Mouse (Mus musculus) liver, embryonic 16.5 days (tissue): Measurements from ENCODE around the gene Csrp3. TPM values are rescaled to one million over a fixed set of nuclear protein-coding genes. Genes with fewer than 3 reads are reported as not detected.

Source experiments
- ATAC-seq: fragments of 200-750 bp; cut with Nextera tagmentation; 2 replicates; pipeline ENCODE4 v1.8.0; 2017; ENCODE audit warnings: low read depth, mild to moderate bottlenecking, moderate number of reproducible peaks, moderate library complexity
- H3K27ac ChIP-seq: fragments of 300-500 bp; sonication (generic); 2 replicates; pipeline ENCODE4 v1.5.1; 2014; ENCODE audit warnings: mild to moderate bottlenecking, low read length
- H3K27me3 ChIP-seq: fragments of 300-500 bp; sonication (generic); 2 replicates; pipeline ENCODE4 v1.6.1; 2014; ENCODE audit warnings: low read depth, low read length, mixed read lengths; ENCODE audit not compliant: control insufficient read depth, insufficient read depth
- H3K36me3 ChIP-seq: fragments of 300-500 bp; sonication (generic); 2 replicates; pipeline ENCODE4 v1.6.1; 2014; ENCODE audit warnings: mild to moderate bottlenecking; ENCODE audit not compliant: control insufficient read depth, insufficient read depth
- H3K4me1 ChIP-seq: fragments of 300-500 bp; sonication (generic); 2 replicates; pipeline ENCODE4 v1.6.1; 2014; ENCODE audit warnings: low read depth, low read length, mixed read lengths; ENCODE audit not compliant: control insufficient read depth
- H3K4me2 ChIP-seq: fragments of 300-500 bp; sonication (generic); 2 replicates; pipeline ENCODE4 v1.6.1; 2014; ENCODE audit warnings: low read depth, low read length, mixed read lengths
- H3K4me3 ChIP-seq: fragments of 300-500 bp; sonication (generic); 2 replicates; pipeline ENCODE4 v1.5.1; 2014; ENCODE audit warnings: low read depth, mild to moderate bottlenecking, low read length
- H3K9ac ChIP-seq: fragments of 300-500 bp; sonication (generic); 2 replicates; pipeline ENCODE4 v1.6.1; 2014; ENCODE audit warnings: low read depth, low read length
- H3K9me3 ChIP-seq: fragments of 300-500 bp; sonication (generic); replicated peaks from 2 replicates; pipeline ENCODE4 v1.6.1; 2016; ENCODE audit warnings: low read length; ENCODE audit not compliant: control insufficient read depth
- WGBS: fragments of 180-500 bp; shearing (Covaris S2); extraction: QIAGEN DNeasy Blood & Tissue Kit; methylation state at CpG from one replicate; pipeline ENCODE4 v1.1.7; 2014; ENCODE audit not compliant: insufficient replicate concordance; 5-methylcytosine and 5-hydroxymethylcytosine counted together
- polyA plus RNA-seq: library from polyadenylated mRNA; unstranded; fragments of >200 nt; fragmentation: Nextera tagmentation; extraction: Ambion mirVana; gene quantifications from 2 replicates; pipeline ENCODE4 v1.2.1, GENCODE M21; 2015

Csrp3 gene
- polyA plus RNA-seq, 1 experiment from 2014 or later, result 7.2 TPM

DNA sequence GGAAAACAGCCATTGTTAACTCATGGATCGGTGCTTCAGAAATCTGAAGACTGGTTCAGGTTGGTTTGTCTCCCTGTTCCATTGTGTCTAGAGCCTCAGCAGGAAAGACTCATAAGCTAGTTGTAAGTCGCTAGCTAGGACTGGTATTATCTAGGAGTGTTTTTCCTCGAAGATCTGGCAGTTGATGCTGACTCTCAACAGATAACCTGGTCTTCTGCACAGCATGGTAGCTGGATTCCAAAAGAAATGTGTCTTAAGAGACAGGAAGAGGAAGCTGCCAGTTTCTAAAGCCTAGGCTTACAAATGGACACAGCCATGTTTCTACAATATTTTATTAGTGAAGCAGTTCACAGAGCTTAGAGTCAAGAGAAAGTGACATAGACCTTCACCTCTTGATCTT, 56.4 kb downstream of the Csrp3 start:
- Histone ChIP-seq H3K9me3 (no peaks in the 10 kb centered on the region), H3K27me3 (no peaks in the 10 kb centered on the region), H3K4me3 (no peak overlapping the region), H3K27ac (no peak overlapping the region), H3K9ac (no peak overlapping the region), H3K4me1 (peaks cover 14% of the 10 kb centered on the region), H3K36me3 (no peaks in the 10 kb centered on the region), H3K4me2 (no peak overlapping the region)
- no peak for ATAC-seq
- WGBS, result 37% methylated on average over 3 of the region's 3 CpGs

DNA sequence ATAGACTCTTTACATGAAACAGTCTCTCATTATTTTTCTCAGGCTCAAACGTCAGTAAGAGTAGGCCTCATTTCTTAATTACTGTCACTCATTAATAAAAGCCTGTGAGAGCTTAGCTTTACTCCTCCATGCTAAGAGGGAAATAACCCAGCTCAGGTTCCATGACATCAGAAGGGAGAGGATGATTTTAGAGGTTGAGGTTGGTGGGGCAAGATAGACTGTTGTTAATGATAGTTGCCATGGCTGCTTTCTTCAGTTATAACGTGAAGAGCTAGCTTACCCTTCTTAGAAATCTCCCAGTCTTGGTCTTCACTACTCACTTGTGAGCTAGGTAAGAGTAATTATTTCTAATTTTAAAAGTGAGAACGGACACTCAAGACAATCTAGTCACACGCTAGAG, 57.7 kb downstream of the Csrp3 start:
- Histone ChIP-seq H3K4me2 (peak overlapping the region; percentile 92; the same call in 1 of the 2 replicates), H3K9me3 (no peaks in the 10 kb centered on the region), H3K4me3 (no peak overlapping the region), H3K9ac (no peak overlapping the region), H3K27me3 (no peaks in the 10 kb centered on the region), H3K4me1 (peaks cover 14% of the 10 kb centered on the region), H3K27ac (no peak overlapping the region), H3K36me3 (no peaks in the 10 kb centered on the region)
- WGBS, result 59% methylated on average over 4 of the region's 4 CpGs
- no peak for ATAC-seq

DNA sequence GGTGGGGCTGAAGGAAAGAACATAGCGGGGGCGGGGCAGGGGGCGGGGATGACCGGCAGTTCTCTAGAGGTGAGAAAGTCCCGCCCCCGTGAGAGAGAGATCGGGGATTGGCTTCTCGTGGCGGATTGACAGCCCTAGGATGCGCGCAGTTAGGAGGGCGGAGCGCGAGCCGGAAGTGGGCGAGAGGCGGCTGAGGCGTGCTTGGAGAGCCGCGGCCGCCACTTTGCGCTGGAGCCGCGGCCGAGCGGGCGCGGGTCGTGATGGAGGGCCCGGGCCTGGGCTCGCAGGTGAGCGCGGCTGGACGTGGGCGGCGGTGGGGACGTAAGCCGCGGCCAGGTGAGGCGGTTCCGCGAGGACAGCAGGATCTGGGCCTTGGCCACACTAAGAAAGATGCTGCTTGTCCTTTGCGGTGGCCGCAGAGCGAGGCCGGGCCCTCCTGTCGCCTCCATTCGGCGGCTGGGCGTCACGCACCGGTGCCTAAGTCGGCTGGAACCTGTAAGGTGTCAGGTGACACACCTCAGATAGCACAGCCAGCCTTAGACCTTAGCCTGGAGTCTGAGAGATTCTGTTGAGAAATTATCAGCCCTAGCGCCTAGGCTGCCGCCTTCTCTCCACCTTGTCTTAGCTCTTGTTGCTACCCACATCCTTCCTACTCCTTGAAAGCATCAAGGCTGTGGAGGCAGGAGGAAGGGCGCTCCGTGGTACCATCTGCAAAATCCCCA, 58.8 kb downstream of the Csrp3 start, which contains the start of gene Zdhhc13:
TSS of gene Zdhhc13 (plus strand) at position 153 of the 722 bp plus-strand sequence.
- Histone ChIP-seq H3K36me3 (no peaks in the 10 kb centered on the region), H3K9me3 (no peaks in the 10 kb centered on the region), H3K27me3 (no peaks in the 10 kb centered on the region), H3K4me1 (peaks cover 14% of the 10 kb centered on the region), H3K4me3 (peak within 1 kb of the TSS; percentile 86), H3K4me2 (peak within 1 kb of the TSS; percentile 92), H3K9ac (peak within 1 kb of the TSS; percentile 82), H3K27ac (peak within 1 kb of the TSS; percentile 67)
- peak; percentile 100 for ATAC-seq
- under 1% methylated on average over 57 of the region's 57 CpGs for WGBS

DNA sequence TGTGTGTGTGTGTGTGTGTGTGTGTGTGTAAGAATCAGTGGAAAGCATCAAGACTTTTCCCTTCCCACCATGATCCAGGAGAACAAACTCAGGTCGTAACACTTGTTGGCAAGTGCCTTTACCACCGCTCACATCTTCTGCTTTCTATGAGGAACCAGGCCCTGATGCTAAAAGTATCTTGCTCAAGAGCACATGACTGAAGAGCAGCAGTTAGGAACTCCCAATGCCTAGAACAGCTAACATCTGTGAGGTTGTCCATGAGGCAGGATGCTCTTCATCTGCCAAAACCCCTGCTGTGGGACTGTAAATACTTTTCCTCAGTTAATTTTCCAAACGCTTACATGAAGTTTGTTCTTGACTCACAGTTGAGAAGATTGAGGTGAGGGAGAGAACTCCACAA, 59.5 kb downstream of the Csrp3 start:
- Histone ChIP-seq H3K4me3 (peak overlapping the region; percentile 86), H3K4me1 (peaks cover 14% of the 10 kb centered on the region), H3K4me2 (peak overlapping the region; percentile 92), H3K27me3 (no peaks in the 10 kb centered on the region), H3K9ac (no peak overlapping the region), H3K36me3 (no peaks in the 10 kb centered on the region), H3K27ac (peak overlapping the region; percentile 22; the same call in 1 of the 2 replicates), H3K9me3 (no peaks in the 10 kb centered on the region)
- no peak for ATAC-seq
- WGBS, result 63% methylated on average over 3 of the region's 3 CpGs

DNA sequence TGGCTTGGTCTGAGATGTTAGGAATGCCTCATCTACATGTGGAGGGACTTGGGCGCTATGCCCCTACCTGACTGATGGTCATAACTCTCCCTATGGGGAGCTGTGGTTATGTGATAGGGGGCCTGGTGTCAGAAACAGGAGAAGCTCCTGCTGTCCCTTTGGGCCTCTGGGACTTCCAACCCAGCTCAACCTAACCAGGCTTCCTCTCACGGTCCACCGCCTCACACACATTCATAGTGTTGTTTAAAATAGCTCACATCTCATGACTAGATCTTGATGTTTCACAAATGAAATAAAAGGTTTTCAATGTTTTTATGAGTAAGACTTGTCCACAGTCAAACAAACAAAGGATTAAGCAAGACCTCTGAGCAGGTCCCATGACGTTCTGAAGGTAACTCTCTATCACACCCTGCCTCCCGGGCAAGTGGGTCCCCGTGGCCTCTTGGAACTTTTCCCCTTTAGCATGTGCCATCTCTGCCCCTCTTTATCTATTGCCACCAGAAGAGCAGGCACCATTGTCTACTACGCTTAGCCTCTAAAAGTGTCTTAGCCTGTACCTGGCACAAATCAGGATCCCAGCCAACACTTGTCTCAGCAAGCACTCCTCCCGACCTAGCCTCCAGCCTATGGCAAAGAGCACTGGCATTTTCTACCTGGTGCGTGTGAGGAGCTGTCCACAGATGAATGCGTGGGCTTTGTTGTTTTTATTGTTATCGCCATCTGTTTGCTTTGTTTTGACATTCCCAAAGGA, 62.9 kb downstream of the Csrp3 start:
- ATAC-seq, result no peak
- H3K27me3 ChIP-seq, result no peaks in the 10 kb centered on the region
- no peak overlapping the region for H3K27ac ChIP-seq
- no peak overlapping the region for H3K4me2 ChIP-seq
- no peaks in the 10 kb centered on the region for H3K9me3 ChIP-seq
- no peak overlapping the region for H3K4me3 ChIP-seq
- no peaks in the 10 kb centered on the region for H3K36me3 ChIP-seq
- H3K9ac ChIP-seq, result no peak overlapping the region
- peaks cover 4% of the 10 kb centered on the region for H3K4me1 ChIP-seq
- 48% methylated on average over 11 of the region's 11 CpGs for WGBS

DNA sequence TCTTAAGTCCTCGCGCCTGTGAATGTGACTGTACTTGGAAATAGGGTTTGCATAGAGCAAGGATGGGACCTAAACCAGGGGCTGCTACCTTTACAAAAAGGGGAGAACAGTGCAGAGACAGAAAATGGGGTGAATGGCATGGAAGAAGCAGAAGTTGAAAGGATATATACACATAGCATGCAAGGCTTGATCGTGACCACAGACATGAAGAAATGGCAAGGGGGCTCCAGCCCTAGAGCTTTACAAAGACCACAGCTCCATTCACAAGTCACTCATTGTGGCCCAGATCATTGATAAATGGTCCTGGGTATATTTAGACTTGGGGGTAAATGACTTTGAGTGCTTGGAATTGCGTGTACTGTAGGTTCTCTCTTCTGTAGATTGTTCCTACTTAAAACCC, 65.4 kb downstream of the Csrp3 start:
- H3K9ac ChIP-seq, result no peak overlapping the region
- H3K4me2 ChIP-seq, result no peak overlapping the region
- no peak overlapping the region for H3K27ac ChIP-seq
- ATAC-seq, result no peak
- no peaks in the 10 kb centered on the region for H3K36me3 ChIP-seq
- no peaks in the 10 kb centered on the region for H3K4me1 ChIP-seq
- H3K27me3 ChIP-seq, result no peaks in the 10 kb centered on the region
- 57% methylated on average over 4 of the region's 4 CpGs for WGBS
- H3K9me3 ChIP-seq, result no peaks in the 10 kb centered on the region
- no peak overlapping the region for H3K4me3 ChIP-seq

Other genes with a start within 250 kb of the Csrp3 start
- not detected in 2 replicates for gene Mrgprb3, start 204.2 kb downstream of the Csrp3 start, polyA plus RNA-seq
- gene Zdhhc13, start 59.0 kb downstream of the Csrp3 start, polyA plus RNA-seq, result 9.1 and 9.6 TPM in 2 replicates
- 32.5 and 32.8 TPM in 2 replicates for gene E2f8, start 33.6 kb upstream of the Csrp3 start, polyA plus RNA-seq
- 2.9 and 4.1 TPM in 2 replicates for gene Nav2, start 60.7 kb upstream of the Csrp3 start, polyA plus RNA-seq